Mouse (Mus musculus) spleen, embryonic (tissue): Measurements from ENCODE around the gene Gm20715.
"Not testable (repeated sequence)": the region's sequence is repeated elsewhere in the genome, so short reads cannot be mapped to it uniquely, and the experiment has no call there.

ENCODE experiments used
- CTCF ChIA-PET: fragments of 350-600 bp; sonication (Branson Sonifier 250); formaldehyde crosslinking; loops from one replicate; lab custom pipeline; 2022; lab: Charles Lee

The Gm20715 gene

DNA sequence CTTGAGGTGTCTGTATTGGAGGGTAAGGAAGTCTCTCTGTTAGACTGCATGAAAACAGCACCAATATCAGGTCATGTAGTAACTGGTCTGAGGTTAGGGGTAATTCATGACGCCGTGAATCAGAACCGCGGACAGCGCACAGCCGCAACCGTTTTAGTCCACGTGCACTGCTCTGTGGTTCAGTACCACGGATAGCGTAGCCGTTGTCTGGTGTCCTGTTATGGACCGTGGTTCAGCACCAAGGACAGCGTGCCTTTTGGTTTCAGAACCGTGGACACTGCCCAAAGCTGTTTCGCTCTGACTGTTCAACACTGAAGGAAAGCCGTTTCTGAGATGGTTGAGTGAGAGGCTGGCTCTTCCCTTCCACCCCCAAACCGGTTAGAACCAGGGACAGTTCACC, at the start of gene Gm20715:
Gm20715 (plus strand) TSS at position 235 of the 400 bp plus-strand sequence.
- CTCF ChIA-PET: no interaction called here

DNA sequence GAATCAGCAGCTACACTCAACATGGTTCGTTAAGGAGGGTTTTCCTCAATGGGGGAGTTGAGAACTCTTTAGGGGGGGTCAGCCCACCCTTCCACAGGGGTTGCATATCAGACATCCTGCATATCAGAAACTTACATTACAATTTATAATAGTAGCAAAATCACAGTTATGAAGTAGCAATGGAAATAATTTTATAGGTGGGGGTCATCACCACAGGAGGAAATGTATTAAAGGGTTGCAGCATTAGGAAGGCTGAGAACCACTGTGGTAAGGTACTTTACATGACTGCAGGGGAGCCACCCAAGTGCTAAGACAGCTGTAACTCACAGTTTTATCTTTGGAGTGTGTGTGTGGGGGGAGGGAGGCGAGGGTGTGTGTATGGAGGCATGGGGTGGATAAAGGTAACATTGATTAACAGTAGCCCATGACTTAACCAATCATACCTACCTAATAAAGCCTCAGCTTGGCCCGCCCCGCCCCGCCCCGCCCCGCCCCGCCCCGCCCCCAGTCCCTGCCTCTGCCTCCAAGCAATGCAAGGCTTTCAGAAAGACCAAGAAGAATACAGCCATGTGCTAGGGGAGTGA, 49.5 kb upstream of the Gm20715 start:
- CTCF ChIA-PET: no interaction called here

DNA sequence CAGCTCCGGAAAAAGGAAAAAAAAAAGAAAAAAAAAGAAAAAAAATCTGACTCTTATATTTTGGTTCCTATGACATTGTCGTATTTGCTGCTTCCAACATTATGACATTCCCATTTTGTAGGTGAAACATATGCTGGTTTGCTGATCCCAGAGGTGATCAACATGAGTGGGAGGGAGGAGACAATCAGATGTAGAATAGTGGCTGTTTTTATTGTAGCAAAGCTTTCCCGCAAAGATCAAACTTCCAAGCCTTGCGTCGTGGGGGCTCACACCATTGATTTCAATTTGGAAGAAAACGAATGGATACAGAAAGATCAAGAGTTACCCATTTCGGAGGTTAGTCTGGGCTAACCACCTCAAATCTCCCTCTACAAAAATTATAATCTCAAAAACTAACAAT, 48.3 kb upstream of the Gm20715 start:
- CTCF ChIA-PET: interaction anchor here (0.7 kb wide), 1 partner anchor 579 kb away, joined by 3 read pairs; no protein-coding TSS in a partner anchor

DNA sequence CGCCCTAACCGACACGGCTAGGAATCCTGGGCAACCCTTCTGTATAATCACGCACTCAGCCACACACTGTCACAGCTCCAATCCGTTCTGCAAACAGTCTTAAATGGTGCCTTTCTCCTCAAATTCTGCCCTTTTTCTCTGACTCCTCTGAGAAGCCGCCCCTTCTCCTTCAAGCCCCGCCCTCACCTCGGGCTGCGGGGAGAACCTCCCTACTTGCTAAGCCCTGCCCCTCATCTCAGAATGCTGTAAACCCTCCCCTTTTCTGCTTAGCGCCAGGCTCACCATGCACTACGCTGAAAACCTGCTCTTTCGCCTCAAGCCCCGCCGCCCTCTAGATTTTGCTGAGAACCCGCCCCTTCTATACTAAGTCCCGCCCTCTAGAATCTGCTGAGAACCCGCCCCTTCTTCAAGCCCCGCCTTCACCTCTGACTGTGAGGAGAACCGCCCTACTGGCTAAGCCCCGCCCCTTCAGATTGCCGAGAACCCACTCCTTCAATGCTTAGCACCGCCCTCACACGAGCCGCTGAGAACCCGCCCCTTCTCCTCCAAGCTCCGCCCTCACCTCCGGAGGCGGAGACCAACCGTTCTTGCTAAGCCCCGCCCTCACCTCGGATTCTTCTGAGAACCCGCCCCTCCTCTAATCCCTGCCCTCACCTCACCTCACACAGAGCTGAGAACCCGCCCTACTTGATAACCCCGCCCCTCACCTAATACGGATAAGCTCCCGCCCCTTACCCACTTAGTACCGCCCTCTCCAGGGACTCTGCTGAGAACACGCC, 47.6 kb upstream of the Gm20715 start:
- CTCF ChIA-PET: interaction anchor here (0.7 kb wide), 1 partner anchor 578 kb away, joined by 3 read pairs; no protein-coding TSS in a partner anchor

DNA sequence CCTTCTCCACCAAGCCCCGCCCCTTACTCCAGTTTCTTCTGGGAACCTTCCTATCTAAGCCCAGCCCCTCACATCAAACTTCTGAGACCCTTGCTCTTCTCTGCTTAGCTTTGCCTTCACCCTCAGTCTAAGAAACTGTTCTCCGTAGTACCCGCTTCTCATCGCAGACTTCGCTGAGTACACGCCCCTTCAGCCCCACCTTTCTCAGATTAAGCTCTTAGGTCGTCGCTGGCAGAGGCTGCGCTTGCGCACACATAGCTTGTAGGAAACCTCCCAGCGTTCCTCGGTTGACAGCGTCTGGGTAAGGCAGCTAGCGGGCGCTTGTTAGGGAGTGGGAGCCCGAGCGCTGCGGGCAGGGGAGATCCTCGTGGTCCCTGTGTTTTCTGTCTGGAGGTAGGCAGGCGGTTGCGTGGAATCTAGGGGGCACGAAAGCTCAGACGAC, 47.0 kb upstream of the Gm20715 start, which contains the start of gene Zfp78:
Zfp78 (plus strand) TSS at position 234 of the 442 bp plus-strand sequence.
- CTCF ChIA-PET: no interaction called here

DNA sequence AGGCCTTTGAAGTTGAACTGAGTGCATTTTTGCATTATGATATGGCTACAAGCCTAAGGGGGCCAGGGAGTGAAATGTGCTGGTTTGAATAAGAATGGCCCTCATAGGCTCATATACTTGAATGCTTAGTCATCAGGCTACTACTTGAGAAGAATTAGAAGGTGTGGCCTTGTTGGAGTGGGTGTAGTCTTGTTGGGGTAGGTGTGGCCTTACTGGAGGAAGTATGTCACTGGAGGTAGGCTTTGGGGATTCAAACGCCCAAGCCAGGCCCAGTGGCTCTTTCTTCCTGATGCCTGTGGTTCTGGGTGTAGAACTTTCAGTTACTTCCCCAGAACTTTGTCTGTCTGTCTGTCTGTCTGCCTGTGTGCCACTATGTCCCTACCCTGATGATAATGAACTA, 45.3 kb upstream of the Gm20715 start:
- CTCF ChIA-PET: no interaction called here

DNA sequence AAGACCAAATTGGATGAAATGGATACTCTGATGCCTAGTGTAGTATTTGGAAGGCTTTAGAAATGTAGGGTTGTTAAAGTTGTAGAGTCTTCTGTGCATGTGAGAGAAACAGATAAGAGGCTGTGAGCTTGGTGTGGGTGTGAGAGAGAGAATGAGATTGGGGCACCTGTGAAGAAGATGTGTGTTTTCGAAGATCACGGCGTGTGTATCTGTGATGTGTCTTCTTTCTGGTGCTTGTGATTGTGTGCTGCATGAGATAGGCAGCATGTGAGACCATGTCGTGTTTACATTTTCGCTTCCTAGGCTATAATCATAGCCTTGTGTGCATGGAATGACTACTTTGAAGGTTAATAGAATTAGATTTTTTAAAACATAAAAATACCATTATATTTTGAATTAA, 42.9 kb upstream of the Gm20715 start:
- CTCF ChIA-PET: no interaction called here

DNA sequence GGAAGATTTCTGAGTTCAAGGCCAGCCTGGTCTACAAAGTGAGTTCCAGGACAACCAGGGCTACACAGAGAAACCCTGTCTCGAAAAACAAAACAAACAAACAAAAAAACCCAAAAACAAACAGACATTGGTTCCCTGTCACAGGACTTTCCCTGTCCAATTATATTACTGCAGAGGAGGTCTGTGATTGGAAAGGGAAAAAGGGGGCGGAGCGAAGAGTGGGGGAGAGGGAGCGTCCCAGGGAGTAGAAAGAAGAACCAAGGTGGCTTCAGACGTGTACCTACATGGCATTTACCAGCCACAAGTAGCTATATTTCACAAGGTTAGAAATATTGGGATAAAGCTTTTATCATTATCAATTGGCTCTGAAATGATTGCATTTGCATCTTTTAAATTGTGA, 41.9 kb upstream of the Gm20715 start:
- CTCF ChIA-PET: not testable (repeated sequence)

DNA sequence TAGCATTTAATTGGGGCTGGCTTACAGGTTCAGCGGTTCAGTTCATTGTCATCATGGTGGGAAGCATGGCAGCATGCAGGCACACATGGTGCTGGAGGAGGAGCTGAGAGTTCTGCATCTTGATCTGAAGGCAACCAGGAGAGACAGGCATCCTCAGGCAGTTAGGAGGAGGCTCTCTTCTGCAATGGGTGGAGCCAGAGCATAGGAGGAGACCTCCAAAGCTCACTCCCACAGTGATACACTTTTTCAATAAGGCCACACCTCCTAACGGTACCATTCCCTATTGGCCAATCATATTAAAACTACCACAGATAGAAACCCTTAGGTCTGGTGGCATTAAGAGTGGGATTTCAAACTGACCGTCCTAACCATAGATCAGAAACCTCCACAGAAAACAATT, 40.6 kb upstream of the Gm20715 start:
- CTCF ChIA-PET: interaction anchor here (0.6 kb wide), 1 partner anchor 195 kb away, joined by 4 read pairs; no protein-coding TSS in a partner anchor

DNA sequence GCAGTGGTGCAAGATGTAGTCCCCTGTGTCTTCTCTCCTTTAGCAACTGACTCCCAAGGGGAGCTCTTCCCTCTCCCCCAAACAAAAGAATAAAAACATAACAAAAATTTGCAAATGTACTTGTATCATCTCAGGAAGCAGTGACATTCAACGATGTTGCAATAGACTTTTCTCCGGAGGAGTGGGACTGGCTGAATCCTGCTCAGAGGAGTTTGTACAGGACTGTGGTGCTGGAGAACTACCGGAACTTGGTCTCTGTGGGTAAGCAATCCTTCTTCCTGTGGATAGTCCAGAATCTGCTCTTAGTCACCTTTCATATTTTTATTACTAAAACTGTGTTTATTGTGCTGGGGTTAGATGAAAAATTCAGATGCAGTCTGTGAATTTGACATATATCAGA, 37.1 kb upstream of the Gm20715 start:
- CTCF ChIA-PET: no interaction called here

DNA sequence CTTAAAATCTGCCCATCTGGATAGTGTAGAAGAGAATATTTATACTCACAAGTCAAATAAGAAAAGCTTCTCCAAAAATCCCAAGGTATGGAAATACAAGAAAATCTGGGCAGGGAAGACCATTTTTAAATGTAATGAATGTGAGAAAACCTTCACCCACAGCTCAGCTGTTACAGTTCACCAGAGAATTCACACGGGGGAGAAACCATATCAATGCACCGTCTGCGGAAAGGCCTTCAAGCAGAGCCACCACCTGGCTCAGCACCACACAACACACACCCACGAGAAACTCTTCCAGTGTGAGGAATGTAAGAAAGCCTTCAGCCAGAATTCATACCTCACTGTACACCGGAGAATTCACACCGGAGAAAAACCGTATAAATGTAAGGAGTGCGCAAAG, 31.6 kb upstream of the Gm20715 start:
- CTCF ChIA-PET: no interaction called here

DNA sequence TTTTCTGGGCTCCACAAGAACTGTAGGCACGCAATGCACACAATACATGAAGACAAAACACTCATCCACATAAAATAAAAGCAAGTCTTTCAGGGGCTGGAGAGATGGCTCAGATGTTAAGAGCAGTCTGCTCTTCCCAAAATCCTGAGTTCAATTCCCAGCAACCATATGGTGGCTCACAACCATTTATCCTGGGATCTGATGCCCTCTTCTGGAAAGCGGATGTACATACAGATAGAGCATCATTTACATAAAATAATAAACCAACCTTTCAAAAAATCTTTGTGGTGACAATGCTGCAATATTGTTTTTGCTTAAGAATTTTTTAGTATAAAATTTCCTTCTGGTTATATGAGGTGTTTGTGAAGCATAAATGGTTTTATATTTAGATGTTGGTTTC, 28.6 kb upstream of the Gm20715 start:
- CTCF ChIA-PET: no interaction called here

DNA sequence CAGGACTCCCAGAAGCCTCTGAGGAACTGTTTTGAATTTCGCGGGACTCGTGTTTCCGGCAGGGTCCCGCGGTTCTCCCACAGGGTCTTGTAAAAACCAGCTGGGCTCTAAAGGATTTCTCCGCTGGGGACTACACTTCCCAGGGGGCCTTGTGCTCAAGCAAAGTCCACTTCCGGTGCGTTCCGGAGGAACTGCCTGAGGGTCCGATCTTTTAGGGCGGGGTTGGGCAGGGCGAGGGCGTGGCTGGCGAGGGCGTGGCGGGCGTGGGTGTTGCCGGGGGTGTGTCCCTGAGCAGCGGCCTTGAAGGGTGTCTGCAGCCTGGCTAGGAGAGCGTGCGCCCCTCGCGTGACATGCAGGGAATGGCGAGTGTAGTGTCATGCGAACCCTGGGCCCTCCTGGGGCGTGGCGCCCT, 27.0 kb upstream of the Gm20715 start, which contains the start of gene Zfp28:
Zfp28 (plus strand) TSS at position 252 of the 412 bp plus-strand sequence.
- CTCF ChIA-PET: no interaction called here

DNA sequence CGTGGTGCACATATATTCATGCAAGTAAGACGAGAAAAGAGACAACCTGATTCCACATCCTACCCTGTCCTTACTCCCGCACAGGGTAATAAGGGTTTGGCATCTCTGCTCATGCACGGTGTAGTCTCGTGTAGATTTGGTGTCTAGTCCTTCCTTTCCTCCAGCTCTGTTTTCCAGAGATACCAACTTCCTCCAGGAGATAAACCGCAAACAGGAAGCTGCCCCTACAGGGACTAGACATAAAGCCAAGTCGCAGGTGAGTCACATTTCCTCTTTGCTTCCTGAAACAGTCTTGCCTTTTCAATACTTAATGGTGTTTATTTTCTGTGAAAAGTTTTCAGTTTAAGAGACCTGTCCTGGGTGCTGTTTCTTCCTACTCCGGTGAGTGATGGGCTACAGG, 26.1 kb upstream of the Gm20715 start:
- CTCF ChIA-PET: no interaction called here

DNA sequence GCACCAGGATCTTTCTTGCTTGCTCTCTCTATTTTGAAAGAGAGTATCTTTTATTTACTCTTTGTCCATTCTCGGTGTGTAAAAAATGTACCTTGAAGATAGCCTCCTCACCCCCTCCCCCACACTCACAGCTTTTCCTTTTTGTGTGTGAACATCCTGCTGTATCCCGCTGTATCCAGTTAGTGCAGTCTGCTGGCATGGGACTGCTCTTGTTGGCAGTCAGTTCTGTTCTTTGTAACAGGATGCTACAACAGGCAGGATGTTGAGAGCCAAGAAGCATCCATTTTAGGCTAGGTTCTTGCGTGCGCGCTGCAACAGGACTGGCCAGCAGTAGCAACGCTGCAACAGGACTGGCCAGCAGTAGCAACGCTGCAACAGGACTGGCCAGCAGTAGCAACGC, 23.1 kb upstream of the Gm20715 start:
- CTCF ChIA-PET: no interaction called here

DNA sequence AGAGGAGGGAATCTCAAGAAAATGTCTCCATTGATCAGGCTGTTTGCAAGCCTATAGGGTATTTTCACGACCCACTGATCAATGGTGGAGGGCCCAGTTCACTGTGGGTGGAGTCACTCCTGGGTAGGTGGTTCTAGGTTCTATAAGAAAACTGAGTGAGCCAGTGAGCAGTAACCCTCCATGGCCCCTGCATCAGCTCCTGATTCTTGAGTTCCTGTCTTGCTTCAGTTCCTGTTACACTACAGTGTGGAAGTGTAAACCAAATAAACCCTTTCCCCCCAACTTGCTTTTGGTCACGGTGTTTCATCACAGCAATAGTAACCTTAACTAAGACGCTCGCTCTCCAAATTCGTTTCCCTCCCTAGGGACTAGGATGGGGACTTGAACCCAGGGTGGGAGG, 21.1 kb upstream of the Gm20715 start:
- CTCF ChIA-PET: no interaction called here

DNA sequence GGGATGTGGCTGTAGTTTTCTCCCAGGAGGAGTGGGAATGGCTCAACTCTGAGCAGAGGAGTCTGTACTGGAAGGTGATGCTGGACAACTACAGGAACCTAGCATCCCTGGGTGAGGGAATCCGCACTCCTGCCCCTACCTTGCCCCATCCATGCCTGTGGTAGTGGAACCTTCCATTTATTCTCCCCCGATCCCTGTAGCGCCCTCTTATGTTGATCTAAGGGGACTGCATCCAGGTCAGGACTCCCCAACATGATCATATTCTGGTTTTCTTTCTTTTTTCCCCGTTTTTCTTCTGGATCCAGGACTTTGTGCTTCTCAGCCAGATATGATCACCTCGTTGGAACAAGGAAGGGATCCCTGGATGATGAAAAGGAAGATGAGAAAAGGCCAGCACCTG, 20.6 kb upstream of the Gm20715 start:
- CTCF ChIA-PET: no interaction called here

DNA sequence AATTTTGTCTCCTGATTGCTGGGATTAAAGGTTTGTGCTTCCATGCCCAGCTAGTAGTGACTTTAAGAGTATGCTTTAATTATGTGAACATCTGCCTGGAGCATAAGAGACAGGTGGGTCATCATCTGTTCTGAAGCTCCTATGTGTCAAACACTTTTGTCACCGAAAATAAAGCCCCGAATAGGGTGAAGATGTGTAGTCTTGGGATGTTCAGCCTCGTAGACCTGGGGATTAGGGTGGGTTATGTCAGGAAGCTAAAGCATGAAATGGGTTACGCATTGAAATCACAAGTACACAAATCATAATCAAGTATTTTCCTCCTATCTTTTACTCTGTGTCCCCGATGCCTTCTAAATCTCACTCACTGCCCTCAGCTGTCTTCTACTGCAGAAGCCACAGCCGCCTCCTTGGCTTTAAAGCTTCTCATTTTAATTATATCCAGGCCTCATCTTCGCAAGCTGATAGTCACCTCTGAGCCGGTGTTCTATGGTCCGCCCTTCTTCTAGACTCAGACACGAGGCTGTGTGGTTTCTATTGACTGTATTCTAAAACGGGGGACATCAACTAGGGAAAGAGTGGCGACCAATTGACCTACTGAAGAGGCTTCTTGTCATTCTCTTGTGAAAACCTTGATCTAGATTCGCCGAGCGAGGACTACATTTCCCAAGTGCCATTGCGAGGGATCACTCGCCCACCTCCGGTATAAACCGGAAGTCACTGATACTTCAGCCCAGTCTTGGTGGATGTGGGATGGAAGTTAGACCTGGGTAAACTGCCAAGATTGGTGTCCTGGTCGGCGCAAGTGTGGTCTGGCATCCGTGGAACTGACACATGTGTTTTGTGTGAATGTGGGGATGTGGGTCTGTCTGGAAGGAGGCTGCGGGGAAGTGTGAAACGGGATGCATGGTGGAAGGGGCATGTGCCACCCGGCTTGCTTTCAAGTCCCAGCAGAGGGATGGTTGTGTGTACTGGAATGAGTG, 11.8 kb upstream of the Gm20715 start, which contains the start of gene Smim17:
Smim17 (plus strand) TSS at position 720 of the 980 bp plus-strand sequence.
- CTCF ChIA-PET: no interaction called here

DNA sequence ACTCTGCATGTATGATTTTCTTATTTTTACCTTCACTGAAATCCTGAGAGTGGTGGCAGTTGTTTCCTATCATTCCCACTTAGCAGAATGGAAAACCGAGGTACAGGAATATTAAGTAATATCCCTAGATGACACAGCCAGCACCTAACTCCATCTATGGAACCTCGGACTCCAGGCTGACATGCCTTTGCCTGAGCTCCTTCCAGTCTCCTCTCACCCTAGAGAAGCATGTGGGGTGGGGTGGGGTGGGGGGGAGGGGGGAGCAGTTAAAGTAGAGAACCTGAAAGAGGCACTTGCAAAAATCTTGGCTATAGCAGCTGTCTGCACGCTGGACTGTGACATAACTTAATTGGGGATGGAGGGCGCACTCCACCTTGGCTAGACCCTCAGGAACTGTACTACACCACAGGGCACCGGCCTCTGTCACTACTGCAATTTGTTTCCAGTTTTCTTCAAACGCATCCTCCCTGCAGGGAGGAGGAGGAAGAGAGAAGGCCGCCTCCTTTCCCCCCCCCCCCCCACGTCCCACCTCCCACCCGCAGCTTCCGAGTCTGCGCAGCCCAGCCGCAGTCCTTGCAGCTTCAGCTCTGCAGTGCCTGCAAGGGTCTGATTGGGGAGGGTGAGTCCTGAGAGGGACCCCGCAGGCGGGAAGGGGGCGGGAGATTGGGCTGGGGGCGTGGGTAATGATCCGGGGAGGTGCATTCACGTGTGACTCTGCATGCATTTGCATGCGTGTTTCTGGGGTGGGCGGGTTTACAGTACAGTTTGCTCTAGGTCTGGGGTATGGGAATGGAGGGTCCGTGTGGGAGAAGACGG, 4.8 kb downstream of the Gm20715 start:
- CTCF ChIA-PET: no interaction called here

DNA sequence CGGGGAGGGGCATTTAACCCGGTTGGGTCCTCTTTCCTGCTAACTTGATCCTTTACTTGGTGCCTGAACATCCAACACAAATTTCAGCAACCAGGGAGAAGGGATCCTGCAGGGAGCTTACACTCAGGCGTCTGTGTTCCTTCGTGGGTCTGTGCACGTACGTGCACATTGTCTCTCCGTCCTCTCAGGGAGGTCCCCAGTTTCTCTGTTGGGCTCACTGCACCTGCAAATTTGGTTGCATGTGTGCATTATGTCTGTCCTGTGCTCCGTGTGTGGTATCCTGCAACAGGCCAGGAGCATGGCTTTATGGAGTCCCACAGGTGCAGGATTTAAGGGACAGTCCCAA, 5.3 kb downstream of the Gm20715 start:
- CTCF ChIA-PET: no interaction called here

DNA sequence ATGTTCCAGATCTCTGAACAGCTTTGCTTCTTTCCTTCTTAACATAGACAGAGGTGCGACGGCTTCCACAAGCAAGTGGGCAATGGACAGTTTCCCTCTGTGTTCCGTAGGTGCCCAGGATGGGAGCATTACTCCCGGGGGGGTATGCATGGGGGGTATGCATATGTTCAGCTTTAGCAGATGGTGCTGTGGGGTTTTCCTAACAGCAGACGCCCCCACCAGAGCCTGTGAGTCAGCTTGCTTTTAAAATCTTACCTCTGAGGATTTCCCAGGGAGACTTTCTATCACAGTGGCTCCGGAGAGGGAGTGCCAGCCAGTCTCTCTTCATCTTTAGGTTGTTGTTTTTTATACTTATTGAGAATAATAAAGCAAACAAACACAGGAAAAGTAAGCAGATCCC, 9.8 kb downstream of the Gm20715 start:
- CTCF ChIA-PET: no interaction called here
